Mouse (Mus musculus) inflammation-experienced regulatory T-cells (primary cell): ENCODE data around the gene Arcn1. TPM values are rescaled to one million over a fixed set of nuclear protein-coding genes. Genes with fewer than 3 reads are reported as not detected.

Experiments used
- polyA plus RNA-seq, 2 experiments: library from polyadenylated mRNA; unstranded; fragments of 100-300 nt; shearing (Covaris generic); gene quantifications; one replicate each; pipeline ENCODE4 v1.2.1; 2017

Arcn1 gene
- polyA plus RNA-seq = 100 to 1,000 TPM; 131 to 156 TPM

DNA sequence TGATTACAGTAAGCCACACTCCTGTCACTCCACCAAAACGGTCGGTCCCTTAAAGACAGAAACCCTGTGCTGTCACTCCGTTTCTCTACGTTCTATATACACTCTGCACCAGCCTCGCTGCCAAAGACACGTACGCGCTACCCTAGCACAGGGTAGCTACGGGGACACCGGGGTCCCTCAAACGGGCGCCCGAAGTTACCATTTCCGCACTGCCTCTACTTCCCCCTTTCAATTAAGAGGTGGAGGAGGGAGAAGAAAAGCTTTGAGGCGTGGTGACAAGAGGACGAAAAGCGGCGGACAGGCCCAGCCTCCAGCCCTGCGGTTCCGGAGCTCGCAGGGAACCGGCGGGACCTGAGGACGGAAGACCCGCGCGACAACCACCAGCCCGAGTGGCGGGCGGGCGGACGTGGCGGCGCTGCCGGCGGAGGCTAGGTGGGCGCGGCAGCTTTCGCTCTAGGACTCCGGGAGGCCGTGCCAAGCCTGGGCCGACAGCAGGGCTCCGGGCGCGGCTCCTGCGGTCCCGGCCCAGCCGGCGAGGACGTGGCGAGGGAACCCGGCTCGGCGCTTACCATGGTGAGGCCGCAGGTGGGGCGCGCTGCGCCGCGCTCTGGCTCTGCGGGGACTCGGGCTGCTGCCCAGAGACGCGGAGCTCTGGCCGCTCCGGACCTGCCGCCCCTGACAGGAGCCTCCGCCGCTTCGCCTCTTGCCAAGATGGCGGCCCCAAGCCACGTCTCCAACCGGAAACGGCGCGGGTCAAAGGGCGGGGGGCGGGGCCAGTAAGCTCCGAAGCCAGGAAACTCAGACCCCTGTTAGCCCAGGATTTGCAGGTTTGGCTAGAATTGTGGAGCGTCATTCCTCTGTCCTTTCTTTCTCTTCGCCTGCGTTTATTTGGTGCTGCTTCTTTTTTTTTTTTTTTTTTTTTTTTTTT lies at the start of gene Arcn1, which contains the start of gene Ift46:
Gene Arcn1, minus strand, starts transcription at position 745 of the 928 bp plus-strand sequence.
Gene Ift46, plus strand, starts transcription at position 808 of the 928 bp plus-strand sequence.

DNA sequence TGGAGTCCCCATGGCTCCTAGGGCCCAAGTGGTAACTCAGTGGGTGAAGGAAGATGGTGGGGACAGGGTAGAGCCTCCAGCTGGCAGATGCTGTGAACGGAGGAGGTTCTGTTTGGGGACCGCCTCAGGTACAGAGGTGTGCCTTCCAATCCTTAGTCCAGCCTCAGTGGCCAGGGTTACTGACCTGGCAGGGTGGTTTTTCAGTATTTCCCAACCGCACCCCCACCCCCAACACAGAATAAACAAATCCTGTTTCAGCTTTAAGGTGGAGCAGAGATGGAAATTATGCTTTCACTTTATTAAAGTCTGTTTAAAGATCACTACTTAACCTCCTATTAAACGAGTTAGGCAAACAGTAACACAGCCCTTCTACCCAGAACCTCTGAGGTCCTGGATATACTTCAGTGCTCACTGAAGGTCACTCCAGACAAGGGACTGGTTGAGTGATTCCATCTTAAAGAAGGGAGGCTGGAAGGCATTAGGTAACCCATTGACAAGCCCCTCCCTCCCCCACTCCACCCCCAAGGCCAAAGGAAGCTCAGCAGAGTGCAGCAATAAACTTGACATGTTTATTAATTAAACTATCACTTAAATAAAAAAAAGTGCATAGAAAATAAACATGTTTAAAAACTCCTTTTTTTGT lies 35.3 kb upstream of the Arcn1 start, which contains the start of gene Ttc36:
Gene Ttc36, minus strand, starts transcription at position 265 of the 643 bp plus-strand sequence.

DNA sequence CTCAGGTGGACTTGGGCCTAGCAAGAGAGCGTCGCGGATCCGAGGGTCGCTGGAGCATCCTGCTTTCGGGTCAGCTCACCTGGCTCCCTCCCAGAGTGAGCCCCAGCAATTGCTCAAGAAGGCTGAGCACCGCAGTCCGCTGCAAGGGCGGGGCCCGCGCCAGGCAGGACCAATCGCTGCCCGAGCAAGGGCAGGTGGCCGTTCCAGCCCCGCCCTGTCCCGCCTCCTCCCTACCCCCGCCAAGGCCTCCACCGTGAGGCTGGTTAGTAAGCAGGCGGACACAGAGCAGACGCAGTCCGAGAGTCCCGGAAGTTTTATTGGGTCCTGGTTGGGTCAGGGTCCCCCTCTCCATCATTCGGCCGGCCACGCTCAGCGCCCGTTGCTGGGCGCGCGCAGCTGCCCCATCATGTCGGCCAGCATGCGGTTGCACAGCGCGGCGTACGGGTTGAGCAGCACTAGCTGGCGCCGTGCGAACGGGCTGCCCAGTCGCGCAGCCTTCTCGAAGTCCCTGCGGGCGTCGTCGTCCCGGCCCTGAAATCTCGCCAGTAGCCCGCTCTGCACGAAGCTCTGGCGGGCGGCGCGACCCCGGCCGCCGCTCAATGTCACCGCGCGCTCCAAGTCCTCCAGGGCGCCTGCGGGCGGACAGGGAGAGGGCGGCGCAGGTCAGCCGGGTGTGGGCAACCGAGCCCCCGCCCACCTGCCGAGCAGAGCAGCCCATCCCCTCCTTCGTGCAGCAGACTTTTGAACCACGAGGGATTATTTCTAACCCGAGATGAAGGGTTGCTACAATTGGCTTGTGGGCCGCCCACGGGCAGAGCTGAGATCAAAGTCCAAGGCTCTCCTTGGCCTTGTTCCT lies 31.7 kb upstream of the Arcn1 start, which contains the start of gene Tmem25:
Gene Tmem25, minus strand, starts transcription at position 206 of the 856 bp plus-strand sequence.

DNA sequence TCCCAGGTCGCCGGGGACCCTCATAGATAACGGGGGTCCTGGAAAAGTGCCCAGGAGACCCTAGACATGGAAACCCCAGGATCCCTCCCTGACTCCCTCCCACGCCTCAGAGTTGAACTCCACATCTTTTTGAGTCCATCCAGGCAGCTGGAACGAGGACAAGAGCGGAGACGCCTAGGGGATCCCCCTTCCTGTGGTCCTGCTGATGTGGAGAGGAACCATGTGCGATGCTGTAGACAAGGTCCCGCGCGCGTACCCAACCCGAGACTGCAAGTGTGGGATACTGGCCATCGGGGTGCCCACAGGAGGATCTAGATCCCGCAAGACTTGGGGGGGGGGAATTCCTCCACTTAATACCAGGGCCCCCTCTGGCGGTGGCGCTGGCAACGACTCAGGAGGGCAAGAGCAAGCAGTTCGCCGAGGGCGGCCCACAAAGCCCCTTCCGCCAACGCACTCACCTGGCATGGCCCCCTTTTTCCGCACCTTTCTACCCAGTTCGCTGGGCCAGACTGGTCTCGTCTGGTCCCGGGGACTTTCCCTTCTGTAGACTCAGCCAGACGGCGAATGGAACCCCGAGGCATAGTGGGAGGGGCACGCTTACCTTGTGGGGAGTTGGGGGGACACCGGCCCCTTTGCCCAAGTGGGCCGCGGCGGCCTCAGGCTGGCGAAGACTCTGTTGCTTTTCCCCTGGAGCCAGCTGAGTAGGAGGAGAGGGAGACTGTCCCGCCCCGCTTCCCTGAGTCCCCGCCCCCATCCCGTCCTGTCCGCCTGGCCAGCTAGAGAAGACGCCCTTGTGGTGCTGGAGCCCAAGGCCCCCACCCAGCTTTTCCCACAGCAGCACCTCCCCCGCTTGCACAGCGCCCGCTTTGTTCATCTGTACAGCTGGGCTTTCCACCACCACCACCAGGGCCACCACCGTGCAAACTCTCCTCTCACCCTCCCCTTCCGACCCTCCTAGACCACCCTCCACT lies 32.8 kb downstream of the Arcn1 start, which contains the start of gene Phldb1:
Gene Phldb1, minus strand, starts transcription at position 675 of the 971 bp plus-strand sequence.

Other genes with a start within 250 kb of the Arcn1 start
- 10 to 100 TPM in 1 of 2 experiments, 1 to 10 TPM in 1; 7.7 to 67.4 TPM for gene Cxcr5, start 206.0 kb downstream of the Arcn1 start, polyA plus RNA-seq
- gene Ddx6, start 163.0 kb downstream of the Arcn1 start, polyA plus RNA-seq = 10 to 100 TPM; 25.6 to 34.3 TPM
- under 1 TPM; 0.31 to 0.53 TPM for gene Treh, start 94.6 kb downstream of the Arcn1 start, polyA plus RNA-seq
- 1 to 10 TPM; 1.1 to 5.8 TPM for gene Phldb1, start 32.6 kb downstream of the Arcn1 start, polyA plus RNA-seq
- gene Ift46, start 63 bp upstream of the Arcn1 start, polyA plus RNA-seq = 10 to 100 TPM; 34.2 to 47.8 TPM
- gene Tmem25, start 31.5 kb upstream of the Arcn1 start, polyA plus RNA-seq = 1 to 10 TPM in 1 of 2 experiments, under 1 TPM in 1; 0.19 to 2.1 TPM
- gene Ttc36, start 35.2 kb upstream of the Arcn1 start, polyA plus RNA-seq = not detected
- 10 to 100 TPM; 62.9 to 84.1 TPM for gene Kmt2a, start 113.5 kb upstream of the Arcn1 start, polyA plus RNA-seq
- 100 to 1,000 TPM; 295 to 303 TPM for gene Atp5l, start 152.9 kb upstream of the Arcn1 start, polyA plus RNA-seq
- gene Ube4a, start 197.8 kb upstream of the Arcn1 start, polyA plus RNA-seq = 10 to 100 TPM; 45.1 to 47.9 TPM
- 1,000 to 10,000 TPM; 1,426 to 1,451 TPM for gene Cd3g, start 212.6 kb upstream of the Arcn1 start, polyA plus RNA-seq
- gene Cd3d, start 213.9 kb upstream of the Arcn1 start, polyA plus RNA-seq = 100 to 1,000 TPM; 756 to 785 TPM
- 1,000 to 10,000 TPM; 1,280 to 1,314 TPM for gene Cd3e, start 241.8 kb upstream of the Arcn1 start, polyA plus RNA-seq